Mouse (Mus musculus): Measurements from ENCODE around the gene Cerkl.

GRCm38 (mm10) chr2:79459061-79460045, 2.8 kb upstream of the Cerkl start:
- TF ChIP-seq POLR2A (IDR thresholded peaks at IDR 0.05; ENCODE audit: borderline replicate concordance, extremely low read depth, insufficient read depth, insufficient read length, poor library complexity, severe bottlenecking) (no peak), CTCF (IDR thresholded peaks at IDR 0.05; ENCODE audit: borderline replicate concordance, extremely low read depth, insufficient read depth, insufficient read length) (no peak)
